Mouse (Mus musculus): ENCODE results near the gene Pigo.

GRCm38 (mm10) chr4:43004951-43005350, 20.7 kb downstream of the Pigo start:
- TF ChIP-seq CTCF (IDR thresholded peaks at IDR 0.05; ENCODE audit: control insufficient read depth, insufficient read depth, insufficient replicate concordance, low read depth, low read length), result no peak
- no peak for TF ChIP-seq POLR2A (IDR thresholded peaks at IDR 0.05; ENCODE audit: control insufficient read depth, low read depth, low read length)

Data from testis, adult 2 months (tissue).